Mouse (Mus musculus) spleen, adult 2 months (tissue): ENCODE measurements around the gene Zfp950.

Experiments used
- CTCF ChIP-seq: fragments of 200-500 bp; IDR thresholded peaks from 2 replicates; pipeline ENCODE4 v1.5.1; 2011; ENCODE audit warnings: mild to moderate bottlenecking, inconsistent platforms; ENCODE audit not compliant: insufficient read depth, insufficient read length, insufficient replicate concordance; ENCODE audit errors: extremely low read depth
- POLR2A ChIP-seq: fragments of 200-500 bp; IDR thresholded peaks from 2 replicates; pipeline ENCODE4 v1.6.1; 2011; ENCODE audit warnings: low read depth, low read length, inconsistent platforms

DNA sequence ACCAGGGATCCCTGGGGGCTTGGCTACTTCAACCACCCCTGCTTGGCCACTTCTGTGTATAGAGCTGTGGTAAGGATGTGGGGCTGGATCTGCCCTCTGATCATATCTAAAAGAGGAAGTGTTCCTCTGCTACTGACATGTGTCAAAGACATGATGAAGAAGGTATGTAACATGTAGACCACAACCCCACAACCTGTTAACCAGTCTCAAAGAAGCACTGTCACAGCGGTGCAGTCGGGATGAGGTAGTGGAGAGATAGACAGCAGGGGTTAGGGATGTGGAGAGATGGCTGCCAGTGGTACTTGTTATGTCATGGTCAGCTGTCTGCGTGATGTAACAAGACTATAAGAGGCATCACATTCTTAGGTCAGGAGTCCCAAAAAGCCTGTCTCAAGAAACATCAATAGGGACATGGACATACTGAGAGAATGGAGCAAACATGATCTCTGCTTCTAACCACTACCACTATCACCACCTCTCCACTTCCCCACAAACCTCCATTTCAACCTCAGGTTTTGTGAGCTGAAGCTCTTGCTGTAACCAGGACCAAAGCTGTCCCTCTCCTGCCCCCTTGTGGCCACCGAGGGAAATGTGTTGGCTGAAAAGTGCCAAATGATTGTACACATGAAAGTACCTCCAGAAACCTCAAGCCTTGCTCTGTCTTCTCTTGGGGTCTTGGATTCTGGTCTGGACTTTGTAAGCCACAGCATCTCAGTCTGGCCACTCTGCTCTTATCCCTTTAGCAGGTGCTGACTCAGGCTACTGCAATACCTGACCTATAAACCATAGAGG is 56.3 kb downstream of the Zfp950 start:
- no peak for TF ChIP-seq POLR2A
- peak; percentile 95; the same call in 1 of the 2 replicates for TF ChIP-seq CTCF
